Mouse (Mus musculus) kidney, postnatal 25 days (tissue): ENCODE measurements around the gene Sla2.
"Not testable (repeated sequence)": the region's sequence is repeated elsewhere in the genome, so short reads cannot be mapped to it uniquely, and the experiment has no call there.

Source experiments
- DNase-seq, 2 experiments: peaks; one replicate each; pipeline ENCODE4 v3.0.0; 2021; ENCODE audit warnings: mixed read lengths in 2 of 2

Sla2 gene

GRCm38 (mm10) chr2:156901344-156901743 is 14.4 kb upstream of the Sla2 start:
- no peak for DNase-seq

DNA sequence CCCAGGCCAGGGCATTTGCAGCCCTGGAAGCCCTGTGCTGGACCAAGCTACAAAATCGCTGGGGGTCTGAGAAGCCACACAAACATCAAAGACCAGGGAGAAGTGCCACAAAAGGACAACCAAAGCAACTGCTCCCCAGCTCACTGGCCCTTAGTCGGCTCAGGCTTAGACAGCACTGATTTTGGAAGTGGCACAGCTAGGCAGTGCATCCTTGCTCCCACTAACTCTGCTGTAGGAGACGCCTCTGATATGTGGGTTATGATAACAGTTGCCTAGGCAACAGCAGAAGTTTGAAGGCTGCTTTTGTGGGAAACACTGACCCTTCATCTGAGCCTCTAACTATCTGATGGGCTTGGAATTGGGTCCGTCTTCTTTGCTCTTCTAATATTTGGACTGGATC is 12.2 kb upstream of the Sla2 start:
- DNase-seq, result no peak

DNA sequence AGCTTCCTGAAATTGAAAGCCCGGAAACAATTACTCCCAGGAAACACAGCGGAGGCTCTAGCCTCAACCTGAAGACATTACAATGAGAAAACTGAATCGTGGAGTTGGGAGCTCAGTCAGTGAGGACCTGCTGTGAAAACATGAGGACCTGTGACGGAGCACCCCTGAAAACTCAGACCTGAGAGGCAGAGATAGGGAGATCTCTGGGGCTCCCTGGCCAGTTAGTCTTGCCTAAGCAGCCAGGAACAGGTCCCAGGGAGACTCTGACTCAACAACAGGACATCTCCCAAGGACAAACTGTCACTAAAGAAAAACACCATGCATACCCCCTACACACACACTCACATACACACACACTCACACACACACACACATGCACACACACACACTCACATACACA is 11.4 kb upstream of the Sla2 start:
- DNase-seq, result no peak

DNA sequence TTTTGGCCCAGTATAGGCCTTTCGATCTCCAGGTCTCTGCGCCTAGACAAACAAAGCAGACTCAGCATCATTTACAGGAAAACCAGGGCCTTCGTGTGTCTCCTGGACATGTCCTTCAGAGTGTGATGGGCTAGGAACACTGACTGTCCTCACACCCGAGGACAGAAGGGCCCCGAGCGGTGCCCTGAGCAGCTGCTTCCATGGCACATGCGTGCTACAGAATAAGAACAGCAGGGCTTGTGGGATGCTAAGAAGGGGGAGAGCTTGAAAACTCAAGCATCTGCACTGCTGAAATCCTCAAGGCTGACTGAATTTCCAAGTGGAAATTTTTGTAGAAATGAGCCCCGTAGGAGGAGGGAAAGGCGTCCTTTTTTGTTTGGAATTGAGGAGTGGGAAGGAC is 10.0 kb upstream of the Sla2 start:
- DNase-seq, result no peak

DNA sequence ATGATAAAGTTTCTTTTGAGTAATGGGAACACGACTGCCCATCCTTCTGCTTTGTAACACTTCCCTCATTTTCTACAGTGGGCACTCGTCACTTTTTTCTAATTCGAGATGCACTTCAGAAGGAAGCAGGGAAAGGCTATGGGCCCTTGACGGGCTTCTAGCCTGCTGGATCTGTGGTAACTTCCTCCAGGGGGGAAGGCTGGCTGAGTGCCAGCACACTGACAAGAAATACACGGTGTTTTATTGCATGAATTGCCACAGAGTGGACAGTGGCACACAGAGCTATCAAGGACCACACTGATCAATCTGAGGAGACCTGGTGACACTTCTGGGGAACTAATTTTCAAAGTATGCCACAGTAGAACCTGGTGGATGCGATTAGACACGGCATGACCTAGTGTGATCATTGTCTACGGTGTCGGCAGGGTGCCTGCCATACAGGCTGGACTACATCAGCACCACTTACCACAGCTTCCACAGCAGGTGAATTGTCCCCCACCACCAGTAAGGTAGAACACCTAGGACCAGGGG is 9.5 kb upstream of the Sla2 start:
- no peak for DNase-seq

- peak; percentile 25 to 49 for DNase-seq
These were observed 7.7 kb upstream of the Sla2 start for GRCm38 (mm10) chr2:156894496-156895265.

GRCm38 (mm10) chr2:156892821-156893220 is 5.8 kb upstream of the Sla2 start:
- no peak for DNase-seq

DNA sequence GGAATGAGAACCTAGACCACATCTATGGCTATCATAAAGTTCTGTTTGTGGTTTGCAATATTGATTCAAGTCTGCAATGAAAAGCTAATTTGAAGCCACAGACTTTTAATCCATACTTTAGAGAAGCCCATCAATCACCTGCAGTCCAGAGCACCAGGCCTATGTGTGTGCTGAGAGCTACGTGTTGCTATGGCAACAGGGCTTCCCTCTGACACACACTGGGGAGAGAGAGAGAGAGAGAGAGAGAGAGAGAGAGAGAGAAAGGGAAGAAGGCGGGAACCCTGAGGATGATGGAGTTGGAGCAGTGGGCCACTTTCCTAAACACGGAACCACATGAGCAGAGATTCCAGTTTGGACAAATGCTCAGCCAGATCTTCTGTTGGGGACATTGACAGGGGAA is 5.2 kb upstream of the Sla2 start:
- DNase-seq, result no peak

DNA sequence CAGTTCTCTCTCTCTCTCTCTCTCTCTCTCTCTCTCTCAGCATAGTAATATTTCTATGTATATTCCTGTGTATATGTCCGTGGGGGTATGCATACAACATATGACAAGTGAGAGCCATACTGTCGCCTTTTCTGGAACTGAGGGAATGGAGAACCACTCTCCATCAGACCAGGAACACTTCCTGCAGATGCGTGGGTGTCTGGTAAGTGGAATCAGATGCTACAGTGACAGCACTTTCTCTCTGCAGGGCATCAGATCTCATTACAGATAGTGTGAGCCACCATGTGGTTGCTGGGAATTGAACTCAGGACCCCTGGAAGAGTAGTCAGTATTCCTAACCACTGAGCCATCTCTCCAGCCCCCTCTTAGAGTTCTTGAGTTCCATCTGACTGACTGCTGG is 1.5 kb upstream of the Sla2 start:
- no peak for DNase-seq

DNA sequence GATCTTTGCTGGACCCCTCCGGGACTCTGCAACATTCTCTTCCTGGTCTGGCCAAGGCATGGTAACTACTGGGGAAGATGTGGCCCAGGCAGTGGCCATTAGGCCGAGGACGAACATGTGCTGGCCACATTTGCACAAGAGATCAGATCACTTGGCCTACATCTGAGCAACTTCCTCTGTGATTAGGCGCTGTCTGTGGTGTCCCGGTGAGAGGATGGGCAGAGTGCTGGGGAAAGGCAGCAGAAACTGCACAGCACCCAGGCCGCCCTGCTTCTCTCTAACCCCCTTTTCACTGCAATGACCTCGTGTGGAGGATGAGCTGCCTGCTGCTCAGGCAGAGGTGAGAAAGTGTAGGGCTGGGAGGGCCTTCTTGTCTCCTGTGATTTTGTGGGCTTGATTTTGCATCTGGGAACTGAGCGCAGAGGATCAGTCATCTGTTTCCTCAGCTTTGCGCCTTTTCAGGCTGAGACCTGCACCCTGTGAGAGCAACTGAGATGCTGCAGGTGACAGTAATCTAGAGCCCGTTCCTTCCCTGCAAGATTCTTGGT is 834 bp downstream of the Sla2 start:
- DNase-seq, result no peak

DNA sequence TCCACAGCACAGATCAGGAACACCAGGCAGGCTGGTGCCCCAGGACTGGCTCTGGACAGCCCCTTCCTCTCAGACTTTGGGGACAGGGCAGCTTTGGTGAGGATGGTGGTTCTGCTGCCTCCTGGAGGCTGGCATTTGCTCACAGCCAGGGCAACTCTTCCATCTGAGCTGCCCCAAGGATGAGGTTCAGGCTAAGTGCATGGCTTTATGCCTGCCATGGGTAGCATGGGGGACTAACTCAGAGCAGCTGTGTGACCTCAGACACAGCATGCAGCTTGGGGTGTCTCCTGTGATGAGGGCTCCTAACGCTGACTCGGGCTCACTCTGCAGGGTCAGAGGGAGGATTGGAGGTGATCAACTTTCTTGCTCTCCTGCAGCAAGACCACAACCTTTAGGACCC is 1.3 kb downstream of the Sla2 start:
- DNase-seq, result not testable (repeated sequence)

DNA sequence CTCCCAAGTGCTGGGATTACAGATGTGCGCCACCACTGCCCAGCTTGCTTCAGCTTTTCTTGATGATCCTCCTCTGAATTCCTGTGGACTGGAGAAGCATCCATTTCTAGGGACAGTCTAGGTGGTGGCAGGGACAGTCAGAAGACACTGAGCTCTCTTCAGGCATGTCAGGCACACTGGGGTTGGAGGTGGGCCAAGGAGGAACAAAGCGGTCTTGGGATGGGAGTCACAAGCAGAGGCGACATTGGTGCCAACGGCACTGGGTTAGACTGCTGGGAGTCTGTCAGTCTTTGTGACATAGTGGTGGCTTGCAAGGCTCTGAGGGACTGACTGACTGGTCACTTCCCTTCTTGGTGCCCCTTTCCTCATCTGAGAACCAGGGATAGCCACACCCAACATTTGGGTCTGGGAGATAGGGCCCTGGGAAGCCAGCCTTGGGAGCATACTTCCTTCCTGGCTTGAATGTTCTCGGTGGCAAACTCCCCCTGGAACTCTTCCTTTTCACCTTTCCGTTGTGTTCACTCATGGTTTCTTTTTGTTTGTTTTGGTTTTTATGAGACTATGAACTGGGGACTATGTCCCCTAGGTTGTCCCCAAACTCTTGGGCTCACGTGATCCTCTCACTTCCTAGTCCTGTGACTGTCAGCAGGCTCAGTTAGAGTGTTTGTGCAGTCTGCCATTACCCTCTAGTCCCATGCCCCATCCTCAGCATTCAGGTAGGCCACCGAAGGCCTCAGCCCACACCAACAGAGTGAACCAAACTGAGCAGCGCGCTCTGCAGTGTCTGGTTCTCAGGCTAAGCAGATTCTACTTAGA is 2.4 kb downstream of the Sla2 start:
- no peak for DNase-seq

- DNase-seq, result no peak
These were observed 4.5 kb downstream of the Sla2 start for GRCm38 (mm10) chr2:156882431-156883001.

DNA sequence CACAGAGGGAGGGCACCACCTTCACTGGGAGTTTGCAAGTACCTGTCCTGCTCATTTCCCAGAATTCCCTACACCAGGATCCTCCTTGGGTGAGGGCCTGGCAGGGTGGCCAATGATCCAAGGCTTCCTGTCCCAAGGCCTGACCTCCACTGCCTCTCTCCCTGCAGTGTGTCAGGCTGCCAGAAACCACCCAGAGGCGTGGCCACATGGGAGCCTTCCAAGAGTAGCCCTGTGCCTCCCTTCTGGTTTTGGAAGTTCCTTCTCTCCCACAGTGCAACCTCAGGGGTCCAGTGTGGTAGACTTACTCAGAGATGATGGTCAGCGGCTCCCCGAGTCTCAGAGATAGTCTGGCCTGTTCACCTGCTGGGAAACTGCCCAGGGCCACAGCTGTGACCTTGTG is 7.5 kb downstream of the Sla2 start:
- DNase-seq, result no peak

DNA sequence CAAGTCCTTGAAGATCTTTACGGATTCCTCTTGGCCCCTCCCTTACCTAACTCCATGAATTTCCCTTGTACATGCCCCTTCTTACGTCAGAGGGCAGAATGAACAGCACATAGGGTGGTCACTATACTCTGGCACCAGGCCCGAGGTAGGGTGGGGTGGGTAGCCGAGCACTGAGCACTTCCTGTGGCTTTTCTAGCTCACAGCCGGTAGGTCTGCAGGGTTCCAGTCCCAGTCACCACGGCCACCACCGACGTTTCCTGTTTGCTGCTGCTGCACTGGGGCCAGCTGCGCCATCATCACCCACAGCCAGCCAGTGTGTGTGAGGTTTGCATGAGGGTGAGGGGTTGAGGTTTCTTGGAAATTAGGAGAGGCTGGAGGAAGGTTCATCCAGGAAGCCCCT is 9.3 kb downstream of the Sla2 start:
- peak in 1 of 2 experiments; percentile 56 for DNase-seq

DNA sequence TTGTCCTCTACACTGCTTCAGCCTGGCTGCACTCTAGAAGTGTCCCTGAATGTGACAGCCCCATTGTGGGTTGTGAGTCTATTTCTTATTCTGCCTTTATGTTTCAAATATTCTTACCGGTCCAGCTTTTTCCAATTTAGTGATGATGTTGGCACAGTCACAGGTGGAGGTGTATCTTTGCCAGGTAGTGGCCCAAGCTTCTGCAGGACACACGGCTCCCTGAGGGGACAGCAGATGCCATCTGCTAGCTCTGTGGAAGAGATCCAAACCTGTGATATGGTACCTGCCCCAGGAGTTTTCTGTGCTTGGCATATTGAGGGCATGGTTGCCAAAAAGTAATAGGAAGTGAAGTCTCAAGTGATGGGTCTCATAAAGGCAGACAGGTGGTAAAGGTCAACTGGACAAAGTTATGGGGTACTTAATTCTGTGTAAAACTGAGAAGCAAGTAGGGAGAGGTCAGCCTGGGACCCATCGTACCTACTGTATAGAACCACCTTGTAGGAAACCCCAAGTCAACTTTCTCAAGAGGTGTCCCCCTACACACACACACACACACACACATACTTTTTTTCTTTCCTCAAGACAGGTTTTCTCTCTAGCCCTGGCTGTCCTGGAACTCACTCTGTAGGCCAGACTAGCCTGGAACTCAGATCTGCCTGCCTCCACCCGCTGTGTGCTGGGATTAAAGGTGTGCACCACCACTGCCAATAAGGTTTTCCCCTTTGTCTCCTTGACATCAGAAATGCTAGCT is 12.1 kb downstream of the Sla2 start:
- DNase-seq, result no peak

DNA sequence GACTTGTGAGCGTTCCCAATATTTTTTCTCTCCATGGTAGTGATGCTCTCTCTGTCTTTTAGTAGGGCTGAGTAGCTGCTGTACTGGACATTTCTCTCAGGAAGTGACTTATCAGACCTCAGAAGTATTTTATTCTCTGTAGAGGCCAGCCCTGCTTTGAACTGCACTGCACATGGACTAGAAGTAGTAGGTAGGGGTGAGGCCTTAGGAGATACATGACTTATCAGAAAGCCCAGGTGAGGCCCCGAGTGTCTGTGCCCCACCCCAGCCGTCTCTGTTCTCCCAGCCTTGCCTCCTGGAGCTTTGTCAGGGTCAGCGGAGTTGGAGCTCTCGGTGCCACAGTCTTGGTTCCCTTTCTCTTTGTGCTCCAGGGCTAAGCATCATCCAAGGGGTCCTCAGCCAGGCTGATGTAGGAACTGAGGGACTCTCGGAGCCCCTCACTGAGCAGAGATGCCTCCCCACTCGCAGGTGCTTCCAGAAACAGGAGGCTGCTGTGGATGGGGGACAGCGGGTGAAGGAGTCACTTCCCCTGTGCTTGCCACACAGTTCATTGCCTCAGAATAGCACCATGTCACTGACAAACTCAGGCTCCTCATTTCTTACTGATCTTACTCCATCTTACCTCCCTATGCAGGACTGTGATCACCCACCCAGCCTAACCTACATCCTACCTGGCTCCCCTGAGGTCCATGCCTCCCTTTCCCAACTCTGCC is 12.8 kb downstream of the Sla2 start:
- no peak for DNase-seq

- peak in 1 of 2 experiments; percentile 61 for DNase-seq
These were observed 13.4 kb downstream of the Sla2 start for GRCm38 (mm10) chr2:156873629-156874028.

DNA sequence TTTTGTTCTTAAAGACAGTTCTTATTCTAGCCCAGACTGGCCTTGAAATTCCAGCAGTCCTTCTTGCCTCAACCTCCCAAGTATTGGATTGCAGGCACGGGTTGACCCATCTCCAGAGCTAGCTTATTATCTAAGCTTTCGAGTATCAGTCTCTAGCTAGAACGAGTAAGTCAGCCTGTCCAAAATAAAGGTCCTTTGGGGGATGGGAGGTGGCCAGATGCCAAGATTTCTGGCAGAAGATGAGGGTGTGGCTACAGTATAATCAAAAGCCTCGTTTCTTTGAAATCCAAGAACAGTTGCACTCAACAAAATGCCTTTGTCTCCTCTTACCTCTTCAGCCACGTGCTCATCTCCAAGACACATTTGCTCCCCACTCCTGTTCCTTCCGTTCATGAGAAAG is 16.5 kb downstream of the Sla2 start:
- DNase-seq, result peak; percentile 50 to 67

GRCm38 (mm10) chr2:156869554-156869953 is 17.4 kb downstream of the Sla2 start:
- no peak for DNase-seq

DNA sequence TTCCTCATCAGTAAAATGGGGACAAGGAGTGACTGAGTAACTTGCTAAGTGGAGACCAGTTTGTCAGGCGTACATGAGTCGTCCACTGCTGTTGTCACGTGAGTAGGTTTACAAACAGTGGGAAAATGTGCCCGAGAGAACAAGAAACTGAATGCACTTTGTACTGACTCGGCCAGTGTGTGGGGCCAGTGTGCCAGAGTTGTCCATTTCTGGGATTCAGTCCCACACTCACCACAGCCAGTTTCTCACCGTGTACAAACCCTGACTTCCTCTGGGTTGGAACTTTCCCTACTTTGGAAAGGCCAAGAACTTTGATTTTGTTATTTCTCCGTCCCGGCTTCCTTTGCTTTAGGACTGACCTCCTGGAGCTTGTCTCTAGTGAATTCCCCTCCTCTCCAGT is 18.0 kb downstream of the Sla2 start:
- DNase-seq, result peak; percentile 59 to 80

GRCm38 (mm10) chr2:156864481-156864880 is 22.5 kb downstream of the Sla2 start:
- no peak for DNase-seq
